Mouse (Mus musculus): ENCODE data around the gene Papola.

DNA sequence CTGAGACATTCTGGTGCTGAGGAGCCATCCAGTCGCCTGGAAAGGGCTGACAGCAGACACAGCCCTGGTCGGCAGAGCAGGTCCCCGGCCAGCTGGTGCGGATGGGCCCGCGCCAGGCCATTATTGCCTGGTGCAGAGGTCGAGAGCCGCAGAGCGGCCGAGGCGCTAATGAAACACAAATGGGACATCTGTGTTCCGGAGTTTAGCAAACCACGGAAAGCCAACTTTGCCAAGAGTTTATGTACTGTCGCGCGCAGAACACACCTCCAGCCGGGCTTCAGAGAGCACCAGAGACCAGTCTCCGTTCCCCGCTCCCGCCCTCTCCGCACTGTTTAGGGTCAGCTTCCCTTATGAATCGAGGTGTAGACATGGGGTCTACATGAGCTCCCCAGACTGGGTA lies 78.1 kb downstream of the Papola start:
- TF ChIP-seq CTCF (conservative IDR thresholded peaks at IDR 0.05; ENCODE audit: low read length): no peak
- TF ChIP-seq POU5F1 (IDR thresholded peaks at IDR 0.05; ENCODE audit: borderline replicate concordance, low read length): no peak
- no peak for TF ChIP-seq NANOG (IDR thresholded peaks at IDR 0.05; ENCODE audit: borderline replicate concordance, low read length)

All from E14TG2a.4 (cell line).